Mouse (Mus musculus) right cerebral cortex, postnatal 25 days (tissue): ENCODE results near the gene Psma1.

Source experiments
- DNase-seq: peaks from one replicate; pipeline ENCODE4 v3.0.0; 2022

The Psma1 gene

DNA sequence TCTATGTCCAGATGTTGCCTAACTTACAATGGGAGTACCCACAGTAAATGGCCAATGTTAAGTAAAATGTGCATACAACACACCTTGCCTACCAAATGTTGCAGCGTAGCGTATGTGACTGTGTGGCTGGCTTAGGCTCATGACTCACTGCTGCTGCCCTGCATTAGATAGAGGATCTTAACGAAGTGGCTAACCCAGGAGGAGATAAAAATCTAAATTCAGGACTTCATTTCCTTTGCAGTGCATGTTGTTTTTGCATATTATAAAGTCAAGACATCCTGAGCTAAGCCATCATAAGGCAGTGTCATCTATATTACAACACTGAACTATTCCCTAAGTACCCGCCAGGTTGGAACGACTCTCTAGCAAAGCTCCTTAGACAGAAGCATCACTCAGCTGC, 7.5 kb downstream of the Psma1 start:
- no peak for DNase-seq

DNA sequence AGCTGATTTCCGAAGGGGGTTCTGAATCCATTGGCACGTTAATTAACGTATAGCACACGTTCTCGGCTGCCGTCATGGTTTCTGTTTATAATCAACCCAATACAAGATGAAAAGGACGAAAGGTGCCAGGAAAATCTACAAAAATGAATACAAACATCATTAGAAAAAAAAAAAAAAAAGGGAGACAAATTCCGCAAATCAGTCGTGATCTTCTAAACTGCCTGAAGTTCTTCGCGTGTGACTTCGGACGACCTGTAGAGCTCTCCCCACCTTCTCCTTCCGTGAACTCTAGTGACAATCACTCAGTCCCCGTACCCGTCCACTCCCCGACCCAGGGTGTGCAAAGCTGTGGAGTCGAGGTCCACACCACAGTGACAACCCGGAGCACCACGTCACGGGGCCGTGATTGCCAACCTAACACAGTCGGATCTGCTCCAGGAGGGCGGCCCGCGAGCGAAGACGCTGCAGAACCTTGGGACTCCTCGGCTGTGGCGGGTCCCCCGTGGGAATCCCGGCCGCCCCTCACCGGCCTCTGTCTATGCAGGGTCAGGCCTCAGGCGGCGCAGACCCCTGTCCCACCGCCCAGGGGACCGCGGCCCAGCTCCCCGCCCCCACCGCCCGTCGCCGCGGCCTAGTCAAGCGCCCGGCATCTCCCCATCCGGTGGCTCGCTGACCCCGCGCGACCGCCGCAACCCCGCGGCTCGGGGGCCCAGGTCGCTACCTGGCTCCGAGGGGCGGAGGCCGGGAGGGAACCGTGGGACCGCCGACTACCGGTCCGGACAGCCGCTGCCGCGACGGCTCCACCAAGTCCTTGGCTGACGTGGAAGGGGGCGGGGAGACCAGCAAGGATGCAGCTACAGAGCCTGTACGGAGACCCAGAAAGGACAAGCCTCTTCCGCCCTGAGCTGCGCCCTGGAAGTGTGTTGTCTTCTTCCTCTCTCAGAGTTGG, 21.8 kb downstream of the Psma1 start, which contains the start of gene Copb1:
Gene Copb1, minus strand, starts transcription at position 827 of the 949 bp plus-strand sequence.
- DNase-seq, result peak; percentile 92

DNA sequence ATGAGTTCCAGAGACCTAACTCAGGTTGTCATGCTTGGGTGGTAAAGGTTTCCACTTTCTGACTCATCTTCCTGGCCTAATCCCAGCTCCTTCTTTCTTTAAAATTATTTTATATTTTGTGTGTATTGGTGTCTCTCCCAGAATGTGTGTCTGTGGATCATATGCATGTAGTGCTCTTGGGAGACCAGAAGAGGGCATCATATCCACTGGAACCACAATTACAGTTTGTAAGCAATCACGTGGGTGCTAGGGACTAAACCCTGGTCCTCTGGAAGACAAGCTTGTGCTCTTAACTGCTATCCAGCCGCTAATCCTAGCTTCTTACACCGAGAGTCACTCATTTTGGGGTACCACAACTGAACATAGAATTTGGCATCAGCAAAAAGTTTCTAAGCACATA, 24.2 kb downstream of the Psma1 start:
- DNase-seq, result no peak

DNA sequence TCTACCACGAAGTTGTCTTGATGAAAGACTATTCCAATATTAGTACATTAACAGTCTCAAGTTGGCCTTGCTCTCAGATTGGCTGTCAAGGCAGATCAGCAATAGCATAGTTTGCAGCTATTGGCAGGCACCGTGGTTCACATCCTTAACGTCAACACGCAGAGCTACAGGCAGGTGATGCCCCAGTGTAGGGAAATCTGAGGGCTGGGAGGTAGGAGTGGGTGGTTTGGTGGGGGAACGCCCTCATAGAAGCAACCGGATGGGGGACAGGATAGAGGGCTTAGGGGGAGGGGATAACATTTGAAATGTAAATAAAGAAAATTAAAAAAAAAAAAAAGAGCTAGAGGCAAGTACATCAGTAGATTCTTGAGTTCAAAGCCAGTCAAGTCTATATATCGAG, 41.9 kb downstream of the Psma1 start:
- no peak for DNase-seq

DNA sequence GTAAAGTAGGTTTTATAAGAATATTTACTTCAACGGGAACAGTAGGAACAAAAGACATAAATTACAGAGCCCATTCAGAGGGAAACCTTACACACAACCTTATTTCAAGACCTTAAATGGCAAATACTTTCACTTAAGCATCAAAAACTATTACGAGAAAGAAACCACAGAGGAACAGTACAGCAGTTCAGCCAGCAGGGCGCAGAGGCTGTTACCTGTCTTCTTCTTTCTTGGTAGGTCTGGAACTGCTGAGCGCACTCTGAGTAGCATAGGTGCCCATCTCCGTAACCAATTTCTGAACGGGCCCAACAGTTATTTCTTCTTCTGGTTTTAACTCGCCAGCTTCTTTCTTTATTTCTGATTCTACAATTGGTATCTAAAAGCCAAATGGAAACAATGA, 42.9 kb downstream of the Psma1 start:
- no peak for DNase-seq

DNA sequence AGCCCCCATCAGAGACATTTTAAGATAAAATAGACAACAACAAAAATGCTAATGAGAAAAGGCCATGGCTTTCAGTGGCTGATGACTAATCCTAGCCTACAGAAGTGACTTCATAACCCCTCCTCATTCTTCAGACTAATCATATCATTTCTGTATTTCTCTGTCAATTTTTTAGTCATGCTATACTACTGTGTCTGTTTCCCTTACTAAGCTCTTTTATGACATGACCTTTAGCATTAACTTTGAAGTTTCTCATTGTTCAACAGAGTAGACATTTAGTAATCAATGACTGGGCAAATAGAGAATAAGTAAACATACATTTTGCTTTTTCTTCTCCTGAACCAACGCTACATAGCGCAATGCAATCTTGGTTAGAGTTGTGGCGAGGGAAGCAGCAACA, 44.1 kb downstream of the Psma1 start:
- no peak for DNase-seq

DNA sequence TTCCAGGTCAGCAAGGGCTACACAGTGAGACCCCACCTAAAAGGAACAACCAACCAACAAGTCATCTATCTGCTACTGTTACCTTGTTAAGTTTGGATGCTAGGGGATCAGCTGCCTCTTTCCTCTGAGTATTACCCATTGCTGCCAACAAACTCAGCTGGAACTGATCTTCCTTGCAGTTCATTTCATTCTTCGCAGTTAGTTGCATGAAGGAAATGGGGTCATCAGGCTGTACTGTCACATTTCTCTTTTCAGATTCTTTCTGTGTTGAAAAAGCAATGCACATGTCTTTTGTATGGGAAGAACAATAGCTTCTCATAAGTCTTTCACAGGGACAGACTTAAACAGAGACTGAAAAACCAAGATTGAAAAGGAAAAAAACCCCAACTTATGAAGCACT, 49.4 kb downstream of the Psma1 start:
- DNase-seq, result no peak

DNA sequence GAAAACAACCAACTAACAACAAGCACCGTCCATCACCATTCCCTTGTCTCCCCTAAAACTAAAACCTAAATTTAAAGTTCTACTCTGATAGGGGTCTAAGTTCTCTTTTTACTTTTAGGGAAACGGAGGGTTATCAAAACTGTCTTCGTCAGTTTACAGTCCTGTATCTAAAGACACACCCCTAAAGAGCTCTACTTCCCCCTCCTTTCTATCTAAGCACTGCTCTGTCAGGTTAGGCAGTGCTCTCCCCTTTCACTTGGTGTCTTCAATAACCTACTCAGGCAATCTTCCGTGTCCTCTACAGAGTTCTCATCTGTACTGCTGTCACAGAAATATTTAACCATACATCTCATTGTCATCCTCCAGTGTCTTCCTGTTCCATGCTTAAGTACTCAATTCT, 55.5 kb downstream of the Psma1 start:
- DNase-seq, result no peak

DNA sequence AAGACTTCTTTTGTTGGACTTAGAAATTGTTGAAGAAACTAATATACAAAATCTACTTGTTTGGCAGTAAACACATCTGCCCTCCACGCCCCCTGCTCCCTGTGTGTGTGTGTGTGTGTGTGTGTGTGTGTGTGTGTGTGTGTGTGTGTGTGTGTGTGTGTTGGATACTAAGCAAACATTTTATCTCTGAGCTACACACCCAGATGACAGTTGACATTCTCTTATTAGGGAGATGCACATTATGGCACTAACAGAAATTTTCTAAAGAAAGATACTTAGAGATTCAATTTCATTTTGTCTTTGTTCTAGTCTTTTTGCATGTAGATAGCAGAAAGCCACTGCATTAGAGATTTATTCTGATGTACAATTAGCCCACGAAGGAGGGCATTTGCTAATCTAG, 59.0 kb downstream of the Psma1 start:
- DNase-seq, result no peak
